Mouse (Mus musculus) embryonic facial prominence, embryonic 15.5 days (tissue): Measurements from ENCODE around the gene Ush1c. TPM values are rescaled to one million over a fixed set of nuclear protein-coding genes. Genes with fewer than 3 reads are reported as not detected.
A peak's percentile ranks its signal among the peaks of the same experiment; 100 is the strongest.
"Not testable (repeated sequence)": the region's sequence is repeated elsewhere in the genome, so short reads cannot be mapped to it uniquely, and the experiment has no call there.

Experiments
- ATAC-seq: fragments of 200-750 bp; cut with Nextera tagmentation; 2 replicates; pipeline ENCODE4 v1.8.0; 2017; ENCODE audit warnings: low read depth, moderate TSS enrichment; ENCODE audit not compliant: insufficient number of reproducible peaks, low FRiP score, low TSS enrichment
- H3K27ac ChIP-seq: fragments of 300-500 bp; sonication (generic); replicated peaks from 2 replicates; pipeline ENCODE4 v1.5.1; 2015; ENCODE audit warnings: mild to moderate bottlenecking, inconsistent platforms
- H3K27me3 ChIP-seq: fragments of 300-500 bp; sonication (generic); 2 replicates; pipeline ENCODE4 v1.6.1; 2015; ENCODE audit warnings: inconsistent platforms
- H3K36me3 ChIP-seq: fragments of 300-500 bp; sonication (generic); 2 replicates; pipeline ENCODE4 v1.6.1; 2015; ENCODE audit warnings: mild to moderate bottlenecking, inconsistent platforms
- H3K4me1 ChIP-seq: fragments of 300-500 bp; sonication (generic); 2 replicates; pipeline ENCODE4 v1.6.1; 2015; ENCODE audit warnings: inconsistent platforms
- H3K4me2 ChIP-seq: fragments of 300-500 bp; sonication (generic); replicated peaks from 2 replicates; pipeline ENCODE4 v1.6.1; 2015; ENCODE audit warnings: mild to moderate bottlenecking, inconsistent platforms
- H3K4me3 ChIP-seq: fragments of 300-500 bp; sonication (generic); replicated peaks from 2 replicates; pipeline ENCODE4 v1.5.1; 2015; ENCODE audit warnings: mild to moderate bottlenecking, inconsistent platforms
- H3K9ac ChIP-seq: fragments of 300-500 bp; sonication (generic); 2 replicates; pipeline ENCODE4 v1.6.1; 2015; ENCODE audit warnings: inconsistent platforms
- H3K9me3 ChIP-seq: fragments of 300-500 bp; sonication (generic); replicated peaks from 2 replicates; pipeline ENCODE4 v1.6.1; 2016; ENCODE audit warnings: inconsistent platforms
- WGBS: fragments of 180-500 bp; shearing (Covaris S2); methylation state at CpG from one replicate; pipeline ENCODE4 v1.1.7; 2015; 5-methylcytosine and 5-hydroxymethylcytosine counted together
- polyA plus RNA-seq: library from polyadenylated mRNA; unstranded; fragments of >200 nt; fragmentation: Nextera tagmentation; extraction: Ambion mirVana; gene quantifications from 2 replicates; pipeline ENCODE4 v1.2.1, GENCODE M21; 2015

The Ush1c gene
- polyA plus RNA-seq, 1 experiment from 2014 or later: 0.15 TPM

GRCm38 (mm10) chr7:46204775-46205174, 33.5 kb downstream of the Ush1c start:
- Histone ChIP-seq H3K9ac (no peak overlapping the region), H3K4me2 (no peak overlapping the region), H3K36me3 (no peaks in the 10 kb centered on the region), H3K27ac (no peak overlapping the region), H3K4me1 (no peaks in the 10 kb centered on the region), H3K9me3 (no peaks in the 10 kb centered on the region), H3K4me3 (no peak overlapping the region), H3K27me3 (no peaks in the 10 kb centered on the region)
- WGBS: 76% methylated on average over 6 of the region's 6 CpGs
- ATAC-seq: no peak

GRCm38 (mm10) chr7:46204046-46204471, 34.2 kb downstream of the Ush1c start:
- WGBS: 32% methylated on average over 11 of the region's 11 CpGs
- no peak for ATAC-seq
- Histone ChIP-seq H3K4me3 (no peak overlapping the region), H3K4me2 (no peak overlapping the region), H3K9me3 (no peaks in the 10 kb centered on the region), H3K36me3 (no peaks in the 10 kb centered on the region), H3K4me1 (no peaks in the 10 kb centered on the region), H3K27ac (no peak overlapping the region), H3K27me3 (no peaks in the 10 kb centered on the region), H3K9ac (no peak overlapping the region)

GRCm38 (mm10) chr7:46201649-46202048, 36.7 kb downstream of the Ush1c start:
- H3K9ac ChIP-seq: no peak overlapping the region
- 15% methylated on average over 14 of the region's 14 CpGs for WGBS

GRCm38 (mm10) chr7:46200021-46200420, 38.3 kb downstream of the Ush1c start:
- Histone ChIP-seq H3K4me3 (no peak overlapping the region), H3K4me2 (no peak overlapping the region), H3K4me1 (no peaks in the 10 kb centered on the region), H3K9me3 (no peaks in the 10 kb centered on the region), H3K27me3 (no peaks in the 10 kb centered on the region), H3K9ac (no peak overlapping the region), H3K36me3 (no peaks in the 10 kb centered on the region), H3K27ac (no peak overlapping the region)
- 65% methylated on average over 6 of the region's 6 CpGs for WGBS
- ATAC-seq: no peak

More at GRCm38 (mm10) chr7:46201649-46202048, 36.7 kb downstream of the Ush1c start:
- Histone ChIP-seq H3K9me3 (no peaks in the 10 kb centered on the region), H3K4me3 (no peak overlapping the region), H3K36me3 (no peaks in the 10 kb centered on the region), H3K27ac (no peak overlapping the region), H3K27me3 (no peaks in the 10 kb centered on the region), H3K4me1 (no peaks in the 10 kb centered on the region), H3K4me2 (0 out of 2 replicates have a peak overlapping the region, but pooled peaks have one; percentile 22)
- no peak for ATAC-seq

- Histone ChIP-seq H3K27ac (no peak overlapping the region), H3K36me3 (no peaks in the 10 kb centered on the region), H3K27me3 (no peaks in the 10 kb centered on the region), H3K4me1 (no peaks in the 10 kb centered on the region), H3K9ac (no peak overlapping the region), H3K9me3 (no peaks in the 10 kb centered on the region), H3K4me3 (no peak overlapping the region), H3K4me2 (no peak overlapping the region)
- WGBS: 84% methylated on average over 5 of the region's 5 CpGs
- no peak for ATAC-seq
These were observed 42.9 kb downstream of the Ush1c start for GRCm38 (mm10) chr7:46195356-46195755.

GRCm38 (mm10) chr7:46184232-46184631, 54.1 kb downstream of the Ush1c start:
- no peak for ATAC-seq
- H3K27ac ChIP-seq: no peak overlapping the region

DNA sequence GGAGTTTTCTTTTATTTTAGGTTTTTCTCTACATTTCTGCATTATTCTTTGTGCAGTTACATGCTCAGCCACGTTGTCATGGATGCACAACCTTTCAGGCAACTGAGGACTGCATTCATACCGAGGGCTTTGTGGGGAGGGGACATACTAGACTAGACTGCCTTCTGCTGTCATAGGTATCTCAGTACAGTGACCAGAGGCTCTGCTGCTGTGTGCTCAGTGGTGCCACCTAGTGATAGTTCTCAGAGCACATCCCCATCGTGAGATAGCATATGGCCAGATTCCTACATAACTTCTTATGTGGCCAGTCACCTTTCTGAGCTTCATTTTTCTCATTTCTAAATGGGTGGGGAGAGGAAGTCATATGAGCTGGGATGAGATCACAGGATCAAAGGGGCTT, 56.7 kb downstream of the Ush1c start:
- ATAC-seq: no peak
- H3K27ac ChIP-seq: no peak overlapping the region
- H3K4me2 ChIP-seq: no peak overlapping the region
- no peak overlapping the region for H3K9ac ChIP-seq
- no peaks in the 10 kb centered on the region for H3K9me3 ChIP-seq
- H3K4me1 ChIP-seq: peaks cover 12% of the 10 kb centered on the region
- WGBS: 4% methylated on average over 3 of the region's 3 CpGs
- peaks cover 48% of the 10 kb centered on the region for H3K27me3 ChIP-seq
- H3K36me3 ChIP-seq: no peaks in the 10 kb centered on the region
- no peak overlapping the region for H3K4me3 ChIP-seq

More at GRCm38 (mm10) chr7:46184232-46184631, 54.1 kb downstream of the Ush1c start:
- H3K9ac ChIP-seq: no peak overlapping the region
- H3K4me3 ChIP-seq: no peak overlapping the region
- H3K27me3 ChIP-seq: peaks cover 31% of the 10 kb centered on the region
- no peak overlapping the region for H3K4me2 ChIP-seq
- H3K36me3 ChIP-seq: no peaks in the 10 kb centered on the region
- no peaks in the 10 kb centered on the region for H3K9me3 ChIP-seq
- H3K4me1 ChIP-seq: peaks cover 9% of the 10 kb centered on the region

DNA sequence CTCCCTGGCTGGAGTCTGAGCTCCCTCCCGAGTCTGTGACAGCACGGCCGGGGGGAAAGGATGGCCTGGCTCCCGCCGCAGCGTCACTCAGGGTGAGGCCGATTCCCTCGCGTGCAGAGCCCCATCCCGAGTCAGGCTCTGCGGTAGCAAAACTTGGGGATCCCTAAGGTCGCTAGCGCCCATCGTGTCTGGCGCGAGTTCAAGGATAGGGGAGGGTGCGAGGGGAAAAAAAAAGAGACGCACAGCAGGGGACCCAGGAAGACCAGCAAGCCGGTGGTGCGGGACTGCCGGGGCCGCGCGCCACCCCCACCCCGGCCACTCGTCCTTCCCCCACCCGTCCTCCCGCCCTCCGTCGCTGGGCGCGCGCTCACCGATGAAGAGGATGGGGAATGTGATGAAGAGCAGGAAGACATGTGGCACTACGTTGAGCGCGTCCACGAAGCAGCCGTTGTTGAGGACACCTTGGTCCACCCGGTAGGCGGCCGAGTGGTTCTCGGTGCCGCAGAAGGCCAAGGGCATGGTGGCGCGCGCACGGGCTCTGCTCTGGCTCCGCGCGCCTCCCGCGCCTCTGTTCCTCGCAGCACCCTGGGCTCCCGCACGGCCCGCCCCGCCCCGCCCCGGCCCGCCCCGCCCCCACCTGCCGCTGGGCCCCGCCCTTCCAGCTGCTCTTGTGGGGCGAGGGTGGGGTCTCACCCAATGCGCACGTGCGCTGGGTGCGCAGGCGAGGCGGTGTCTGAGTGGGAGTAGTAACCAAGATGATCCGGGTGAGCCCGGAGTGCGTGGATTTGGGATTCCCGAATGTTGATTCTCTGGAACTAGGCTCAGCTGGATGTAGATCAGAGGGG, 58.6 kb downstream of the Ush1c start, which contains the start of gene Abcc8:
Gene Abcc8 (minus strand): TSS at position 603 of the 845 bp plus-strand sequence.
- Histone ChIP-seq H3K9ac (no peak within 1 kb of the TSS), H3K27ac (no peak within 1 kb of the TSS), H3K4me3 (peak within 1 kb of the TSS; percentile 44), H3K4me1 (peaks cover 12% of the 10 kb centered on the region), H3K9me3 (no peaks in the 10 kb centered on the region), H3K36me3 (no peaks in the 10 kb centered on the region), H3K27me3 (peaks cover 51% of the 10 kb centered on the region), H3K4me2 (peak within 1 kb of the TSS; percentile 79)
- ATAC-seq: no peak
- under 1% methylated on average over 68 of the region's 75 CpGs for WGBS

DNA sequence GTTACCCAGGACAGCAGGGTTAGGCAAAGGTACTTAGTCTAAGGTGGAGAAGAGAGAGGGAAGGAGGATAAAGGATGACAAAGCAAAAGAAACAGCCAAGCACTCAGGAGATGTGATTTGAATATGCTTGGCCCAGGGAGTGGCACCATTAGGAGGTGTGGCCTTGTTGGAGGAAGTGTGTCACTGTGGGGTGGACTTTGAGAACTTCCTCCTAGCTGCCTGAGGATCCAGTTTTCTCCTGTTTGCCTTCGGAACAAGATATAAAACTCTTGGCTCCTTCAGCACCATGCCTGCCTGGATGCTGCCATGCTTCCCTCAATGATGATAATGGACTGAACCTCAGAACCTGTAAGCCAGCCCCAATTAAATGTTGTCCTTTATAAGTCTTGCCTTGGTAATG, 69.3 kb downstream of the Ush1c start:
- not testable (repeated sequence) for H3K4me2 ChIP-seq, H3K27me3 ChIP-seq, H3K36me3 ChIP-seq, H3K4me1 ChIP-seq, H3K9me3 ChIP-seq, H3K9ac ChIP-seq, H3K4me3 ChIP-seq, H3K27ac ChIP-seq, ATAC-seq
- 82% methylated on average over 1 of the region's 1 CpGs for WGBS

DNA sequence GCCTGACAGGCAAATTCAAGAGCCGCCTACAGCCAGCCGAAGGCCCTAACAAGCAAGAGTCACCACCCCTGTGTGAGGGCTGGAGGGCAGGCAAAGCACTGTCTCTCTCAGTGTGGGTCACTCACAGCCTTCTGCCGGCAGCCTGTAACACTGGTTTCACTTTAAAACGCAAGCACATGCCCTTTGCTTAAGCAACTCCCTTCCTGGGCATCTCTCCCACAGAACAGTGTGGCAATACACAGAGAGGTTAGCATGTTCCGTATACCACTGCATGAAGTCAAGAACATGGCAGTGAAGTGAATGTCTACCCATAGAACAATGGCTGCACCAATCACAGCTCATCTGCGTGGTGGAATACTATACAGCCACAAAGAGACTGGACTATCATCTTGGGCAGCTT, 69.9 kb downstream of the Ush1c start:
- Histone ChIP-seq H3K9ac (no peak overlapping the region), H3K4me1 (no peaks in the 10 kb centered on the region), H3K36me3 (no peaks in the 10 kb centered on the region), H3K9me3 (no peaks in the 10 kb centered on the region), H3K4me2 (no peak overlapping the region), H3K27ac (no peak overlapping the region), H3K4me3 (no peak overlapping the region), H3K27me3 (no peaks in the 10 kb centered on the region)
- 82% methylated on average over 6 of the region's 6 CpGs for WGBS
- no peak for ATAC-seq

DNA sequence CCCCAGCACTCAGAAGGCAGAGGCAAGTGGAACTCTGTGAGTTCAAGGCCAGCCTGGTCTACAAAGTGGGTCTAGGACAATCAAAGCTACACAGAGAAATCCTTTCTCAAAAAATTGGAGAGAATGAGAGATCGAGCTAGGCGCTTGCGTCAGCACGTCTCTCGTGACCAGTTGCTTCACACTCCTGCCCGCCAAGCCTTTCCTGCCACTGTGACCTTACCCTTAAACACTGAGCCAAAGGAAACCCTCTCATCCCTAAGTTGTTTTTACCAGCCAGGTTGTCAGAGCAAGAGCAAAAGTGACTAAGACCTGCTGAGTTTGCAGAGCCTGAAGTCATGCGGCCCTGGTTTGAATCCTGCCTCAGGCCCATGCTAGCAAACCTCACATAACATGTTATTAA, 70.4 kb downstream of the Ush1c start:
- Histone ChIP-seq H3K27me3 (no peaks in the 10 kb centered on the region), H3K9ac (no peak overlapping the region), H3K27ac (no peak overlapping the region), H3K36me3 (no peaks in the 10 kb centered on the region), H3K4me2 (no peak overlapping the region), H3K9me3 (no peaks in the 10 kb centered on the region), H3K4me3 (no peak overlapping the region), H3K4me1 (no peaks in the 10 kb centered on the region)
- 88% methylated on average over 7 of the region's 7 CpGs for WGBS
- ATAC-seq: no peak

- Histone ChIP-seq H3K4me3 (no peak overlapping the region), H3K4me2 (no peak overlapping the region), H3K4me1 (no peaks in the 10 kb centered on the region), H3K36me3 (no peaks in the 10 kb centered on the region), H3K27ac (no peak overlapping the region), H3K27me3 (no peaks in the 10 kb centered on the region), H3K9ac (no peak overlapping the region), H3K9me3 (no peaks in the 10 kb centered on the region)
- ATAC-seq: no peak
- 89% methylated on average over 11 of the region's 11 CpGs for WGBS
These were observed 72.4 kb downstream of the Ush1c start for GRCm38 (mm10) chr7:46165876-46166275.
